Comparison of ENCODE assay signal across 7 mouse cellular contexts in genomic region chr3:138558529-138558928, GRCm38 (mm10). TPM values are rescaled to one million over a fixed set of nuclear protein-coding genes. Genes with fewer than 3 reads are reported as not detected.
DNase-seq lines count a peak whose midpoint lies in the region; ATAC-seq and TF ChIP-seq lines count a peak whose summit lies in the region.

No protein-coding gene starts in this region.

- peak; percentile 79; the same call in 1 of the 2 replicates for ATAC-seq in common myeloid progenitor, adult 5-6 weeks (replicated peaks; ENCODE audit: low read depth, poor library complexity, severe bottlenecking)
- peak; percentile 39; the same call in 1 of the 2 replicates for ATAC-seq in midbrain, embryonic 12.5 days (ENCODE audit: low FRiP score, low read depth)

- H3K36me3 ChIP-seq in midbrain, embryonic 12.5 days: peaks cover 52% of the 10 kb centered on the region

- no peaks in the 10 kb centered on the region for H3K27me3 ChIP-seq in midbrain, embryonic 12.5 days

- peak; percentile 67 for TF ChIP-seq CTCF in layer of hippocampus, adult 2 months (conservative IDR thresholded peaks at IDR 0.05)

- H3K9ac ChIP-seq in midbrain, embryonic 12.5 days (replicated peaks): no peak overlapping the region

- 76% methylated on average over 4 of the region's 4 CpGs for whole genome bisulfite sequencing in midbrain, embryonic 12.5 days

- H3K4me2 ChIP-seq in midbrain, embryonic 12.5 days (replicated peaks): no peak overlapping the region

- H3K4me3 ChIP-seq in layer of hippocampus, adult 2 months: no peak overlapping the region
- H3K4me3 ChIP-seq in midbrain, embryonic 12.5 days: no peak overlapping the region

- no peak for DNase-seq in layer of hippocampus, adult 2 months (ENCODE audit: low spot score in 2 of 2)
- DNase-seq in layer of hippocampus, adult 8-10 months (ENCODE audit: low spot score in 2 of 2): no peak
- DNase-seq in forelimb bud, embryonic 11.5 days (ENCODE audit: low read depth, low spot score): peak; percentile 11
- no peak for DNase-seq in urinary bladder, postnatal 4 days (ENCODE audit: low spot score in 2 of 2)
- DNase-seq in thymus, postnatal 10 days (ENCODE audit: low spot score in 2 of 2): no peak

- H3K9me3 ChIP-seq in midbrain, embryonic 12.5 days: no peaks in the 10 kb centered on the region

- no peak overlapping the region for H3K27ac ChIP-seq in layer of hippocampus, adult 2 months
- no peak overlapping the region for H3K27ac ChIP-seq in midbrain, embryonic 12.5 days (replicated peaks)

- no peaks in the 10 kb centered on the region for H3K4me1 ChIP-seq in midbrain, embryonic 12.5 days

RNA-seq across cellular contexts. Expression of gene Eif4e, which starts 32.5 kb away (rescaled TPM):
- 100 to 1,000 TPM; 180 to 182 TPM for total RNA-seq in layer of hippocampus, adult 2 months (2021)
- 100 to 1,000 TPM; 167 to 181 (median 177) TPM for total RNA-seq in layer of hippocampus, adult 8-10 months (2022)
- 197 and 200 TPM in 2 replicates for total RNA-seq in common myeloid progenitor, adult 5-6 weeks (2017)
- polyA plus RNA-seq in midbrain, embryonic 12.5 days (2016; fragmentation: Nextera tagmentation; extraction: Ambion mirVana): 348 and 357 TPM in 2 replicates
